Mouse (Mus musculus) lung, postnatal 0 days (tissue): ENCODE results near the gene 9930021J03Rik. TPM values are rescaled to one million over a fixed set of nuclear protein-coding genes. Genes with fewer than 3 reads are reported as not detected.
A peak's percentile ranks its signal among the peaks of the same experiment; 100 is the strongest.

Experiments
- ATAC-seq: fragments of 200-750 bp; cut with Nextera tagmentation; 2 replicates; pipeline ENCODE4 v1.8.0; 2017; ENCODE audit warnings: moderate library complexity
- DNase-seq: peaks from one replicate; pipeline ENCODE4 v3.0.0-alpha.2; 2016; ENCODE audit warnings: low spot score
- H3K27ac ChIP-seq: fragments of 300-500 bp; sonication (generic); 2 replicates; pipeline ENCODE4 v1.5.1; 2014; ENCODE audit warnings: antibody characterized with exemption, mild to moderate bottlenecking, low read length, mixed read lengths
- H3K27me3 ChIP-seq: fragments of 300-500 bp; sonication (generic); replicated peaks from 2 replicates; pipeline ENCODE4 v1.6.1; 2014; ENCODE audit warnings: low read length, mixed read lengths; ENCODE audit not compliant: insufficient read depth
- H3K36me3 ChIP-seq: fragments of 300-500 bp; sonication (generic); 2 replicates; pipeline ENCODE4 v1.6.1; 2014; ENCODE audit warnings: low read length, mixed read lengths; ENCODE audit not compliant: insufficient read depth
- H3K4me1 ChIP-seq: fragments of 300-500 bp; sonication (generic); 2 replicates; pipeline ENCODE4 v1.6.1; 2014; ENCODE audit warnings: antibody characterized with exemption, low read depth, low read length, mixed read lengths; ENCODE audit not compliant: insufficient read depth
- H3K4me2 ChIP-seq: fragments of 300-500 bp; sonication (generic); replicated peaks from 2 replicates; pipeline ENCODE4 v1.6.1; 2014; ENCODE audit warnings: low read depth, mild to moderate bottlenecking, low read length, moderate library complexity, mixed read lengths
- H3K4me3 ChIP-seq: fragments of 300-500 bp; sonication (generic); 2 replicates; pipeline ENCODE4 v1.5.1; 2014; ENCODE audit warnings: low read depth, low read length
- H3K9ac ChIP-seq: fragments of 300-500 bp; sonication (generic); replicated peaks from 2 replicates; pipeline ENCODE4 v1.6.1; 2014; ENCODE audit warnings: low read depth, mild to moderate bottlenecking
- H3K9me3 ChIP-seq: fragments of 300-500 bp; sonication (generic); 2 replicates; pipeline ENCODE4 v1.6.1; 2016; ENCODE audit warnings: low read length, mixed read lengths
- CTCF ChIP-seq: IDR thresholded peaks from 2 replicates; pipeline ENCODE4 v1.5.1; 2016; ENCODE audit warnings: antibody characterized with exemption, mild to moderate bottlenecking
- EP300 ChIP-seq: IDR thresholded peaks from 2 replicates; pipeline ENCODE4 v1.6.1; 2016; ENCODE audit warnings: antibody characterized with exemption, mild to moderate bottlenecking, control low read depth
- WGBS: fragments of 180-500 bp; shearing (Covaris S2); extraction: QIAGEN DNeasy Blood & Tissue Kit; methylation state at CpG from one replicate; pipeline ENCODE4 v1.1.7; 2014; 5-methylcytosine and 5-hydroxymethylcytosine counted together
- polyA plus RNA-seq: library from polyadenylated mRNA; unstranded; fragments of >200 nt; fragmentation: Nextera tagmentation; extraction: Ambion mirVana; gene quantifications from 2 replicates; pipeline ENCODE4 v1.2.1, GENCODE M21; 2015

The 9930021J03Rik gene
- polyA plus RNA-seq, 1 experiment from 2014 or later, result 3.2 TPM

- Histone ChIP-seq H3K9ac (no peak within 1 kb of the TSS), H3K27ac (no peak within 1 kb of the TSS), H3K4me3 (no peak within 1 kb of the TSS), H3K27me3 (no peaks in the 10 kb centered on the region), H3K9me3 (no peaks in the 10 kb centered on the region), H3K4me2 (no peak within 1 kb of the TSS), H3K36me3 (no peaks in the 10 kb centered on the region), H3K4me1 (no peaks in the 10 kb centered on the region)
- ATAC-seq, result peak; percentile 71
- TF ChIP-seq CTCF (no peak), EP300 (peak; percentile 43; the same call in 1 of the 2 replicates)
- WGBS, result 35% methylated on average over 3 of the region's 3 CpGs
- peak; percentile 49 for DNase-seq
Measured at GRCm38 (mm10) chr19:29697245-29697874, 108.4 kb downstream of the 9930021J03Rik start, which contains the start of gene Mlana. TSS of gene Mlana (plus strand) at chr19:29697824.

DNA sequence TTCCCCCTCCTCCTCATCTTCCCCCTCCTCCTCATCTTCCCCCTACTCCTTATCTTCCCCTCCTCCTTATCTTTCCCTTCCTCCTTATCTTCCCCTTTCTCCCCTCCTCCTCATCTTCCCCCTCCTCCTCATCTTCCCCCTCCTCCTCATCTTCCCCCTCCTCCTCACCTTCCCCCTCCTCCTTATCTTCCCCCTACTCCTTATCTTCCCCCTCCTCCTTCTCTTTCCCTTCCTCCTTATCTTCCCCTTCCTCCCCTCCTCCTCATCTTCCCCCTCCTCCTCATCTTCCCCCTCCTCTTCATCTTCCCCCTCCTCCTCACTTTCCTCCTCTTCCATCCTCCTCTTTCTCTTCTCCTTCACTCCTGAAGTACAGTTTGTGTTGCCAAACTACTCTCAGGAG is 108.9 kb downstream of the 9930021J03Rik start:
- ATAC-seq (no peak), DNase-seq (no peak)
- Histone ChIP-seq H3K27ac (no peak overlapping the region), H3K9ac (no peak overlapping the region), H3K36me3 (no peaks in the 10 kb centered on the region), H3K4me1 (no peaks in the 10 kb centered on the region), H3K4me2 (no peak overlapping the region), H3K27me3 (no peaks in the 10 kb centered on the region), H3K4me3 (no peak overlapping the region), H3K9me3 (no peaks in the 10 kb centered on the region)
- no peak for TF ChIP-seq EP300
- TF ChIP-seq CTCF, result no peak

DNA sequence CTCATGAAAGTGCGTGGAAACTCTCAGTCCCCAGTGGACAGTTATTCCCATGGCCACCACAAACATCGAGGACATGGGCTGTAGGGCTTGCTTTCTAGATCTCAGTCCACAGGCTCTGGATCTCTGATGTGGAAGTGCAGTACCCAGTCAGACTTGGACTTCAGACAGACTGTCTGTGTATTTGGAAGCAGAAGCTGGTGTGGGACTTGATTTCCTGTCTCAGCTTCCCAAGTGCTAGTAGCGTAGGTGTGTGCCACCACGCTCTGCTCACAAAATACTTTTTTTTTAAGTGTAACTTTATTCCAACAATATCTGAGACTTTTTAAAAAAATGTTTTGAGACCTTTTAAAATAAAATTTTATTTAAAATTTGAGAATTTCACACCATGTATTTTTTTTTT is 109.5 kb downstream of the 9930021J03Rik start:
- no peak for ATAC-seq
- Histone ChIP-seq H3K9ac (no peak overlapping the region), H3K36me3 (no peaks in the 10 kb centered on the region), H3K4me3 (no peak overlapping the region), H3K9me3 (no peaks in the 10 kb centered on the region), H3K4me2 (no peak overlapping the region), H3K27me3 (no peaks in the 10 kb centered on the region), H3K4me1 (no peaks in the 10 kb centered on the region), H3K27ac (no peak overlapping the region)
- no peak for TF ChIP-seq EP300
- no peak for TF ChIP-seq CTCF
- DNase-seq, result no peak
- WGBS, result 91% methylated on average over 4 of the region's 4 CpGs

- ATAC-seq (no peak), DNase-seq (no peak)
- no peak overlapping the region for H3K4me3 ChIP-seq
- no peak overlapping the region for H3K27ac ChIP-seq
- 88% methylated on average over 10 of the region's 10 CpGs for WGBS
- H3K9ac ChIP-seq, result no peak overlapping the region
- no peak overlapping the region for H3K4me2 ChIP-seq
- TF ChIP-seq CTCF, result no peak
- no peak for TF ChIP-seq EP300
- no peaks in the 10 kb centered on the region for H3K36me3 ChIP-seq
- no peaks in the 10 kb centered on the region for H3K27me3 ChIP-seq
- no peaks in the 10 kb centered on the region for H3K4me1 ChIP-seq
- no peaks in the 10 kb centered on the region for H3K9me3 ChIP-seq
Measured at GRCm38 (mm10) chr19:29695071-29695470, 110.7 kb downstream of the 9930021J03Rik start.

DNA sequence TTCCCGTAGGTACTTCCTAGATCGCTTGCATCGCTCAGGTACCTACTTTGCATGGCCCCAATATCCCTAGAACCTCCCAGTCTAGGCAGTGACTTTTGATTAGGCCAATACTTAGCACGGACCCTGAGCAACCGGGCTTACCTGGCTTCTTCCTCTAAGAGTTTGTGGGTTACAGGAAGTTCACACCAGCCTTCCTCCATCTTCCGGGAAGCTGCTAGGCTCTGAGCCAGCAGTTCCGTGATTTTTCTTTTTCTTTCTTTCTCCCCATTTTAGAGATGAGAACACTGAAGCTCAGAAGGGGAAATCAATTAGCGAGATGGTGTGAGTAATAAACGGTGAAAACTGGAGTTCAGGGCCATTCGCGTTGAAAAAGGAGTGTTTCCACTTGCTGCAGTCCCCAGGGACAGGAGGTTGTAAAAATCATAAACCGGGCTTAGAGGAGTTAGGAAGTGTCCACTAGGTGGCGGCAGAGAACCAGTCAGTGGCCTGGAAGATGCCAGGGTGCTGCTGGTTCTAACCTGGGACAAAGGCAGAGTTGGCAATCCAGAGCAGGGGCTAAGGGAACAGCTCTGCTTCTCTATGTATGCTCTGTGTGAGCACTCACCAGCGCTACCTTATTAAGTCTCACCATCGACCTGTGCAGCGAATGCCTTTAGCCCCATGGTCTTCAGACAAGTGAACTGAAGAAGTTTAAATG is 121.8 kb downstream of the 9930021J03Rik start:
- TF ChIP-seq CTCF, result peak; percentile 82
- TF ChIP-seq EP300, result no peak
- ATAC-seq (0 out of 2 replicates have a peak, but pooled peaks have one; percentile 40), DNase-seq (peak; percentile 68)
- Histone ChIP-seq H3K9me3 (0 out of 2 replicates have a peak, but pooled peaks cover 4% of the 10 kb centered on the region), H3K36me3 (no peaks in the 10 kb centered on the region), H3K27ac (no peak overlapping the region), H3K4me1 (no peaks in the 10 kb centered on the region), H3K4me3 (no peak overlapping the region), H3K27me3 (0 out of 2 replicates have a peak, but pooled peaks cover 10% of the 10 kb centered on the region), H3K4me2 (no peak overlapping the region), H3K9ac (no peak overlapping the region)
- 43% methylated on average over 16 of the region's 16 CpGs for WGBS
